Mouse (Mus musculus) embryo, embryonic 10 days (tissue): ENCODE measurements at regions not wholly inside any gene's neighbourhood (a gene's known extent, or its start where the extent isn't known, plus 50 kb on each side); places are given as distances from the start of the nearest gene placed in this dataset.
A peak's percentile ranks its signal among the peaks of the same experiment; 100 is the strongest.

Experiments
- DNase-seq: peaks from one replicate; pipeline ENCODE4 v3.0.0-alpha.2; 2015; ENCODE audit warnings: low spot score

- DNase-seq = no peak
Measured at GRCm38 (mm10) chr9:60995096-60995495, 200.8 kb downstream of the Uaca start.

DNA sequence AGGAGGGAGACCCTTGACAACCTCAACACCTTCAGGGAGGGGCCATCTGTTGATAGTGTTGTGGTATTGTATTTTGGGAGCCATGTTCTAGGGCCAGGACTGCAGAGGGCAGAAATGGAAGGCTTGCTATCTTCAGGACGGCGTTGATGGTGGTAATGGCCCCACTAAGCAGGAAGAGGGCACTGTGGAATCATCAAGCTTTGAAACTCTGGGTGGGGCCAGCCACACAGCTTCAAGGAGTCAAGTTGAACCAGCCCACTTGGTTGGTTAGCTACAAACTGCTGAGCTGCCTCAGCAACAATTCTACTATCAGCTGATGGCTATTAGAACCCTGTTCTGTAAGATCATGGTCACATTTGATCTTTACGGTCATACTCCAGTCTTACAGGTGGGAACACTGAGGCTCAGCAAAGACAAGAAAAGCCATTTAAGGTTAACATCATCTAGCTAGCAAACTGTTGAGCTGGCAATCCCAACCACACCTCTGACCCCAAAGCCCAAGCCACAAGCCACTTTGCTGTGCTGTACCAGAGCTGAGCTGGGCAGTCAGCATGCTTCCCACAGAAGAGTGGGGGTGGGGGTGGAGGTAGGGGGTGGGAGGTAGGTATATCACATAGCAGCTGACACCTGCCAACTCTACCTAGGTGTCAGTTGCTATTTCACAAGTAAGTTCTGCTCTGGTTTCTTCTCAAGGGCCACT lies 203.9 kb downstream of the Uaca start:
- DNase-seq = no peak

DNA sequence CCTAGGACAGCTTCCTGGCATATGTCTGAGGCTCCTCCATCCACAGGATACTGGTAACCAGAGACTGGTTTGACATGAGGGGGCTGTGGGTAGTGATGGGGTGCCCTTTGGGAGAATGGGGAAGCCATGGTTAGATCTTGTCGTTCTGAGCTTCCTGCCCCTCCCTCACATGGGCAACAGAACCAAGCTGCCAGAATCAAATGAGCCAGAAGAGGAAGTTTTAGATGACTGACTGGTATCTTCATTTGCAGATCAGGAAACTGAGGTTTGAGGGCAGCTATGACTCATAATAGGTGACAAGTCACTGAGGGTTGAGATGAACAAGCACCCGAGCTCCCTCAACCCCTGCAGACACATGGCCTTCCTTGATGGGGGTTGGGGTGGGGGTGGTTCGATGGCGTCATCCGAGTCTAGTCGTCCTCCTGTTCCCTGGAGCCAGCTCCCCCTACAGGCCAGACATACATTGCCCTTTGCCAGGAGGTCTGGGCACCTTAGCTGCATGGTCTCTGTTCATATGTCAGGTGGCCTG lies 204.7 kb downstream of the Uaca start:
- DNase-seq = no peak

- no peak for DNase-seq
Measured at GRCm38 (mm10) chr9:61000232-61000631, 205.9 kb downstream of the Uaca start.

DNA sequence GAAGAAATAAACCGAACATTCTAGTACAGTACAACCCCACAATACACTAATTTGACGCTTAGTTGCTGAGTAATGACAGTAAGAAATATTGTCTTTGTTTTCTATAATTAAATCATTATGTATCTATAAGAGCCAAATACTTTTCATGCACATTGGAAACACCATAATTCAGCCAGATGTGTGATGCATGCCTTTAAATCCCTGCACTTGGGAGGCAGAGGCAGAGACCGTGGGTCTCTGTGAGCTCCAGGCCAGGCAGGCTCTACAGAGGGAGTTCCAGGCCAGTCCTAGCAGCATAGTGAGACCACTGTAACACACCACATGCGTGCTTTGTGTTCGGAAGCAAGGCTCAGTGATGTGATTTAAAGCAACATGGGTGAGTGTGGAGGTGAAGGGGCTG lies 208.2 kb downstream of the Uaca start:
- no peak for DNase-seq

- no peak for DNase-seq
Measured at GRCm38 (mm10) chr9:61008446-61008845, 214.1 kb downstream of the Uaca start.

GRCm38 (mm10) chr9:61011066-61011465 lies 216.7 kb downstream of the Uaca start:
- no peak for DNase-seq

- DNase-seq = no peak
Measured at GRCm38 (mm10) chr9:61012771-61013540, 218.6 kb downstream of the Uaca start.

DNA sequence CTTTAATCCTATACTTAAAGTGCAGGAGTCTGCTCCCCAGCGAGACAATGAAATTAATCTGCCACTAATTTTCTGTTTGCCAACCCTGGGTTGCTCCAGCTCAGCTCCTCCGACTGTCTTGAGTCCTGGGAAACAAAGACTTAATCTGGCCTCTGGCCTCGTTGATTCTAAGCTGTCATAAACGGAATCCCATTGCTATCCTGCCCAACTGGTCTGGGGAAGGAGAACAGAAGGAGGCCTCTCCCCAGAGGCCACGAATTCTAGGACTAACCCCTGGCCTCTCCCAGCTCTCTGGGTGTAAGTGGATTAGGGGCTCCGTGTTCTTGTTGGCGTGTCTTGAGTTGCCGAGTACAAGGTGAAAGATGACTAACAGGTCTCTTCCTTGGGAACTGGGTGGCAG lies 219.8 kb downstream of the Uaca start:
- no peak for DNase-seq

DNA sequence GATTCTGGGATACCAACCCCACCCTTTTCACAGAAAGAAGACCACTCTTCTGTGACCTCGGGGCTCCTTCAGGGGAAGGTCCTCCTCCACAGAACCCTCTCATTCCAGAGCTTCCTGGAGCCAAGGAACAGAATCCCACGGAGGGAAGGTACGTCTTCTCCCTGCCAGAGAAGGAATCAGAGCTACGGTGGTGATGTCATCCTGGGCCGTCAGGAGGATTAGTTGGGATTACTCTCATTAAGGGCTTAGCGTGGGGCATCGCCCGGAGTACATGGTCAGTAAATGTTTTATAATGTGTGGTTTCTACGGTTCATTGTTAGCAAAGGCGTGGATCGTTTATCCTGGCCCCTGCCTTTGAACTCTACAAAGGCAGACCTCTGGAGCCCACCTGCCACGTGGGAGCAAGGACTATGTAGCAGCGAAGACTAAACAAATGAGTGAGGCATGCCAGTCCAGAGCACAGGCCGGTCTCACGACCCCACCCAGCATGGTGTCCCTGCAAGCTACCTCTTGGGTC lies 221.1 kb downstream of the Uaca start:
- no peak for DNase-seq

- no peak for DNase-seq
Measured at GRCm38 (mm10) chr9:61016673-61017072, 222.3 kb downstream of the Uaca start.

DNA sequence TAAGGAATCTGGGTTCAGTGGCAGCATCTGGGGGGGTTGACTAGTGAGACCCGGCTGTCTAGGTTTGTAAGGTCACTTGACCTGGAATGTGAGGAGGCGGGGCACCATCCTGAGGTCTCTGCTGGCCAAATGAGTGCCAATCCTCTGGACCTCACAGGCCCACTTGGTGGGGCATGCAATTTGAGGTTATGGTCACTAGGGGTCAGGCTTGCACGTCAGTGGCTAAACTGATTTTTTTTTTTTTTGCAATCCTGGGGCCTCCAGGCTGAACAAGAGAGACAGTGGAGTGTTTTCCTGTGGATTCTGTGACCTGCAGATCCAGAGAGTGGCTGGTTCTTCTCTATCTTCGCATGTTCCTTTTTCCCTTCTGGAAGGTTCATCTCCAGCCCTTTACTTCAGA lies 225.6 kb downstream of the Uaca start:
- peak; percentile 45 for DNase-seq

DNA sequence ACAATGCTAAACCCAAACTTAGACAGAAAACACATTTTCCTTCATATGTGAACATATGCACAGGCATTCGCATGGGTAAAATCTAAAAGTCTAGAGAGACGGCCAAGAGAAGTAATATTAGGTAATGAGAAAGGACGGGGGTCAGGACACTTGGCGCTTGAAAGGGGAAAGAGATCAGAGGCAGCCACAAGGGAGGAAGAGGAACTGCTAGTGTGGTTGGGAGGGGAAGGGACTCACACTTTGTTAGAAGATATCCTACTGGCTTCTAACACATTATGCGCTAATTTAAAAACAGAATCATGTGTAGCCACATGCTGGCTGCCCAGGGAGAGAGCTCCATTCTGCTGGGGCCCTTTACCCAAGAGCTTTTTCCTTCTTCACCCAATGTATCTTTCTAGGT lies 227.5 kb downstream of the Uaca start:
- DNase-seq = no peak

DNA sequence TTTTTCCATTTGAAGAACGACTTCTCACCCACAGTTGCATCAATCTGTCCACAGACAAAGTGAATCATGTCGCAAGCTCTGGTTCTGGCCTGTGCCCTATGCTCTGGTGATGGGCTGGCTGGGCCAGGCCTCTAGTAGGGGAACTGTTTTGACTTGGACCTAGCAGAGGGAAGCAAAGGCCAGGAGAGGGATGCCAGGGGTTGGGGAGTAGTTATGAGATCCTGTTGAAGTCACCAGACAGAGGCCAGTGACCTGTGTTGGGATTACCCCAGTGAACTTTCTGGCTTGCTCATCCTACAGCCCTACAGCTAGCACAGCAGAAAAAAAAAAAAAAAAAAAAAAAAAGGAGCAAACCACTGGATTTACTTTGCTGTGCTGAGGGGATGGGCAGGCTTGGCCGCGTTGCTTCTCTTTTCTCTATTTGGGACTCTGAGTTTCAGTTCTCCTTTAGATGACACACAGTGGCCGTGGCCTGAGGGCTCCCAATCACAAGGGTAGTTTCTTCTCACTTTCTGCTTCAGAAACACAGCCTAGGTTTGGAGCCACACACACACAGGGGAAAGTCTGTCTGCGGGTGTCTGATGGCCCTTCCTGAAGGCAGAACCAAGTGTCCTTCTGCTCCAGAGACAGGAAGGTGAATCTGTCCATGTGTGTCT lies 228.2 kb downstream of the Uaca start:
- DNase-seq = no peak

DNA sequence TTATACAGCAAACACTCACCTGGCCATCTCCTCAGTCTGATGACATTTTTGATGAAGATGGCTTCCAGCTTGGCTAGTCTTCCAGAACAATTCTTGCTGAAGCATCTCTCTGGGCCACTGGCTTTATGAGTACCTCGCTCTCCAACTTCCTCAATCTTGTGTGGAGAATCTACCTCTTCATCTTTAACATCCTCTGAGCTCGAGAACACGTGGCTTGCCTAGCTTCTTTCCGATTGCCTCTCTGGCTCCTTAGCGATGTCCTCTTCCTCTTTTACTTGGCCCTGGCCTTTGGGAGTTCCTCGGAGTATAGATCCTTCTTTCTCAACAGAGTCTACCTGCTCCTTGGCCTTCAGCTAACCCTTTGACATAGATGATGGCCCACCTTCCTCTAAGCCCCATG lies 231.0 kb downstream of the Uaca start:
- no peak for DNase-seq

DNA sequence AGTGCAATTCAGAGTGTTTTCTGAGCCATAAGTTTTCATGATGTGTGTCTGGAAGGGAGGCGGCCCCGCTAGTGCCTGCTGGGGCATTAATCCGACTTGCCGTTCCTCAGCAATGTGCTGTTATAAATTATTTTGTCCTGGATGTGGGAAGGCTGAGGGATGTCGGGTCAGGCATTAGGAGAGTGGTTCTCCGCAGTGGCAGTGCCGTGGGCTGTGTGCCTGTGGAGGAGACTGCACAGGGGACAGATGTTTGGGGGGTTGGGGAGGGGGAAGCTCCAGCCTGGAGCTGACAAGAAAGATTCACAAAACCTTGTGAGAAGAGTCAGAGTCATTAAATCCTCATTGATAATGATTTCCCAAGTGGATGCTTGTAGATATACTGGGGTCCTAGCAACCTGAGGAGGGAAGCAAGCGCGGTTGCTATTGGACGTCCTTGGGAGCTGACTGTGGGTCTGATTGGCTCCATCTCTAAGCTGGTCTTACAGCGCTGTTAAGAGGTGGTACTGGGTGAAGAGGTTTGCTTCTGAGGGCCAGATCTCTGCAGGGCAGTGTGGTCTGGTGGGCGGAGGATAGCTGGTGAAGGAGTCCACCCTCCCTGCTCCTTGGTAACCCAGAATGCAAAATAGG lies 234.5 kb downstream of the Uaca start:
- DNase-seq = no peak

DNA sequence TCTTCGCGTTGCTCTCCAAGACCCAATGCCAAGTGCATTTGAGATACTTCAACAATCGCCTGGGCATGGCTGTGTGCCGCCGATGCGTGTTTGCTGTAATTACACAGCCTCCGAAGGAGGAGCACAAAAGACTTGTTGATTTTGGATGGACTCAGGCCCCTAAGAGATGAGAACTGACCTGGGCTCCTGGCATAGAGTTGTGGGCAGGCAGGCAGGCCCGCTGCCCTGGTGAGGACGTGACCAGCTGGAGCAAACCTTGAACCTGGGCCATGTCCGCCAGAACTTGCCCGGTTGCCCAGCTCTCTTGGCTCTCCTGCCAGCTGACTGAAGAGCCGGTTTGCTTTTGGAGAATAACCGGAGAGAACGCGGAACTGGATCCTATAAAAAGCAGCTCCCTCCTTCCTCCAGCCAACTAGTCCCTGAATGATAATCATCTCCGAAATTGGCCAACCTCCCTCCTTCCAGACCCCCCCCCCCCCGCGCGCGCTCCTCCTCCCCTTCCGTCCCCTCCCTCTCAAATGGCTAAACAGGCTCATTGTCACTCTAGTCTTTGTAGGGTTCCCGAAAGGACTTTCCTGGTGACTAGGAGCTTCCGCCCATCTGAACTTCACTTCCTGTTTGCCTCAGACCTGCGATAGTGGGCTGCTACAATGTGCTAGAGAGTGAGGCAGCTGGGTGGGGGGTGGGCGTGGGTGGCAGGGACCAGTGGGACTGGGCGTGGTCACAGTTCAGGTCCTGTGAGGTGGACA lies 237.5 kb downstream of the Uaca start:
- DNase-seq = no peak

- DNase-seq = no peak
Measured at GRCm38 (mm10) chr9:61032448-61033433, 238.4 kb downstream of the Uaca start.

- DNase-seq = no peak
Measured at GRCm38 (mm10) chr9:61033593-61033992, 239.3 kb downstream of the Uaca start.

GRCm38 (mm10) chr9:61042063-61042462 lies 247.7 kb downstream of the Uaca start:
- no peak for DNase-seq
